Mouse (Mus musculus) telencephalon, adult 2 months (tissue): ENCODE measurements around the gene C1qtnf5.
"Not testable (repeated sequence)": the region's sequence is repeated elsewhere in the genome, so short reads cannot be mapped to it uniquely, and the experiment has no call there.

ENCODE experiments used
- DNase-seq: peaks from one replicate; pipeline ENCODE4 v3.0.0-alpha.2; 2011; ENCODE audit warnings: low read depth, low spot score

C1qtnf5 gene

GRCm38 (mm10) chr9:44104881-44105280 is 2.2 kb upstream of the C1qtnf5 start:
- DNase-seq: no peak

- DNase-seq: no peak
Measured at GRCm38 (mm10) chr9:44105781-44106180, 1.3 kb upstream of the C1qtnf5 start.

- no peak for DNase-seq
Measured at GRCm38 (mm10) chr9:44106182-44106581, 863 bp upstream of the C1qtnf5 start.

GRCm38 (mm10) chr9:44106596-44106995 is 449 bp upstream of the C1qtnf5 start:
- no peak for DNase-seq

GRCm38 (mm10) chr9:44107557-44108179 is 623 bp downstream of the C1qtnf5 start:
- DNase-seq: no peak

- no peak for DNase-seq
Measured at GRCm38 (mm10) chr9:44108269-44109055, 1.4 kb downstream of the C1qtnf5 start.

GRCm38 (mm10) chr9:44109360-44110095 is 2.5 kb downstream of the C1qtnf5 start:
- no peak for DNase-seq

- DNase-seq: not testable (repeated sequence)
Measured at GRCm38 (mm10) chr9:44111909-44112308, 4.9 kb downstream of the C1qtnf5 start.

- DNase-seq: peak; percentile 99
Measured at GRCm38 (mm10) chr9:44113105-44113789, 6.2 kb downstream of the C1qtnf5 start, which contains the start of the genes Gm49380 and Rnf26. Gene Gm49380, minus strand, starts transcription at chr9:44113500. Gene Rnf26, minus strand, starts transcription at chr9:44113517.

GRCm38 (mm10) chr9:44114453-44114852 is 7.4 kb downstream of the C1qtnf5 start:
- DNase-seq: no peak

- no peak for DNase-seq
Measured at GRCm38 (mm10) chr9:44115599-44115998, 8.6 kb downstream of the C1qtnf5 start.

- no peak for DNase-seq
Measured at GRCm38 (mm10) chr9:44116182-44116581, 9.1 kb downstream of the C1qtnf5 start.

GRCm38 (mm10) chr9:44119011-44119410 is 12.0 kb downstream of the C1qtnf5 start:
- no peak for DNase-seq

- no peak for DNase-seq
Measured at GRCm38 (mm10) chr9:44119948-44120465, 13.0 kb downstream of the C1qtnf5 start.

- no peak for DNase-seq
Measured at GRCm38 (mm10) chr9:44124317-44124716, 17.3 kb downstream of the C1qtnf5 start.

GRCm38 (mm10) chr9:44125026-44125425 is 18.0 kb downstream of the C1qtnf5 start:
- DNase-seq: no peak

GRCm38 (mm10) chr9:44125546-44126428 is 18.7 kb downstream of the C1qtnf5 start:
- peak; percentile 75 for DNase-seq

GRCm38 (mm10) chr9:44126746-44127145 is 19.7 kb downstream of the C1qtnf5 start:
- DNase-seq: no peak

- no peak for DNase-seq
Measured at GRCm38 (mm10) chr9:44127351-44127801, 20.3 kb downstream of the C1qtnf5 start.

GRCm38 (mm10) chr9:44129633-44130032 is 22.6 kb downstream of the C1qtnf5 start:
- DNase-seq: no peak
